Mouse (Mus musculus): ENCODE results near the gene Gm9745.
"Not testable (repeated sequence)": the region's sequence is repeated elsewhere in the genome, so short reads cannot be mapped to it uniquely, and the experiment has no call there.

The Gm9745 gene

GRCm38 (mm10) chr13:8905986-8906385 lies 42.0 kb downstream of the Gm9745 start:
- DNase-seq: not testable (repeated sequence)

All from thymus, adult 18-20 months (tissue).